Mouse (Mus musculus): ENCODE results near the gene Cpne6.

Cpne6 gene

GRCm38 (mm10) chr14:55497449-55497821 is 12.8 kb upstream of the Cpne6 start:
- DNase-seq (ENCODE audit: low read depth, low spot score), result peak; percentile 78

DNA sequence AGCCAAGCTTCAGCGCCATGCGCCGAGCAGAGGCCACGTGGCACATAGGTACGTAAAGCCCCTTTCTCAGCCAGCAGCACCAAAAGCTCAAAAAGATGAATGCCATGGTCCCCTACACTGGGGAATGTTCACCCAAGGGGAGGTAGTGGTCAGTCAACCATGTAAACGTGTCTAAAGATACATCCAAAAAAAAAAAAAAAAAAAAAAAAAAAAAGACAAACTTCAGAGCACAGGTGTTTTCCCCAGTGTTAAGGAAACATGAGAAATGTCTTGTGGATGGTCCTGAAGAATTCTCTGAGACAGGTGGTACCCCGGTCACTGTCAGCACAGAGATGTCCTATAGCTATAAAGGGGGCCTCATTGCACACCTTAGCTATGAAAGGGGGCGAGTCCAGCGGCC is 4.6 kb upstream of the Cpne6 start:
- DNase-seq (ENCODE audit: low read depth, low spot score), result no peak

- DNase-seq (ENCODE audit: low read depth, low spot score), result no peak
Measured at GRCm38 (mm10) chr14:55507801-55508200, 2.4 kb upstream of the Cpne6 start.

- DNase-seq (ENCODE audit: low read depth, low spot score), result no peak
Measured at GRCm38 (mm10) chr14:55509540-55509939, 705 bp upstream of the Cpne6 start.

- no peak for DNase-seq (ENCODE audit: low read depth, low spot score)
Measured at GRCm38 (mm10) chr14:55511037-55511436, 792 bp downstream of the Cpne6 start.

GRCm38 (mm10) chr14:55513927-55514326 is 3.7 kb downstream of the Cpne6 start:
- DNase-seq (ENCODE audit: low read depth, low spot score), result no peak

DNA sequence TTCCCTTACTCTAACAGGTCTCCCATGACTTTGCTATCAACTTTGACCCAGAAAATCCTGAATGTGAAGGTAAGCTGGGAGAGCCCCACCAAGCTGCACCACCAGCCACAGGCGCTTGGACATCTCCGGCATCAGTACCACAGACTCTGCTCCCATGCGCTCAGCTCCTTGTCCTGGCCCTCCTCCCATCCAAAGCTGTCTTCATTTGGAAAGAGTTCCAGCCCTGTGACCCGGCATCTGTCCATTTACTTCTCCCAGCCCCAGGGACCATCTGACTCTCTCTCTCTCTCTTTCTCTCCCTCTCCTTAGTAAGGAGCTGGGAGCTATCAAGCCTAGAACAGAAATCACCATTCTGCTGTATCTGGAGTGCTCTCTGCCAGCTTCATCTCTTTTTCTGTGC is 5.6 kb downstream of the Cpne6 start:
- no peak for DNase-seq (ENCODE audit: low read depth, low spot score)

- DNase-seq (ENCODE audit: low read depth, low spot score), result no peak
Measured at GRCm38 (mm10) chr14:55518897-55519296, 8.7 kb downstream of the Cpne6 start.

- DNase-seq (ENCODE audit: low read depth, low spot score), result no peak
Measured at GRCm38 (mm10) chr14:55519604-55520003, 9.4 kb downstream of the Cpne6 start.

- peak; percentile 82 for DNase-seq (ENCODE audit: low read depth, low spot score)
Measured at GRCm38 (mm10) chr14:55520451-55521361, 10.5 kb downstream of the Cpne6 start.

DNA sequence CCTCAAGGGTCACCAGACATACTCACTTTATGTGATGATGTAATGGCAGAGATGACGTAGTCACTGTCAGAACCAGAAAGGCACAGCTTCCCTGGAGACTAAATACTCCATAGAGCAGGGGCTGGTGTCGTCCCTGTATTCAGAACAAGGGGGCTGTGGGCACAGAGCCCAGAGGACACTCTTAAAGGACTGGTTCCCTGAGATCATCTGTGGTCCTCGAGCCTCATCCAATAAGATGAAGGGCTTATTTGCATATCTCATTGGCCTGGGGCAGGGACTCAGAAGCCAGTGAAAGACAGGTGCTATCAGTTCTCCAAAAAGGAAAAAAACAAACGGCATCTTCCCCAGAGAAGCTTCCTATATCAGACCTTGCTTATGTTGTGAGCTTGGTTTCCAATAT is 13.8 kb downstream of the Cpne6 start:
- DNase-seq (ENCODE audit: low read depth, low spot score), result peak; percentile 63

- peak; percentile 79 for DNase-seq (ENCODE audit: low read depth, low spot score)
Measured at GRCm38 (mm10) chr14:55524785-55525184, 14.5 kb downstream of the Cpne6 start, which contains the start of gene Nrl. Gene Nrl (minus strand): TSS chr14:55524981.

DNA sequence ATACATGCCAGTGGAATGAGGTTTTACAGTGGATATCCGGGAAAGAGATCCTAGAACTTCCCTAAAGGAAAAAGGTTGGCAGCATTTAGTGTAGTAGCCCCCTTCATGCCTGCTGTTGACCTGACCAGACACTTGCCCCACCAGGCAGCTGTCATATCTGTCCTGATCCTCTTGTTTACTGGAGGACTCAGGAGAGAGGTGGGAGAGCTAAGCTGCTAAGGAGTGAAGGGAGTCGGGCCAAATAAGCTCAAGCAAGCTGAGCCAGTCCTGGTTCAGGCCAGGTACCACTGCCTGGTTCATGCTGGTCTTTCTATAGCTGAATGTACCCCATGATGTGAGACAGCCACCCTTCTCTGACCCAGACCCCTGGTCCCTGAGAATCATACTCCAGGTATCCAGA is 16.4 kb downstream of the Cpne6 start:
- peak; percentile 58 for DNase-seq (ENCODE audit: low read depth, low spot score)

DNA sequence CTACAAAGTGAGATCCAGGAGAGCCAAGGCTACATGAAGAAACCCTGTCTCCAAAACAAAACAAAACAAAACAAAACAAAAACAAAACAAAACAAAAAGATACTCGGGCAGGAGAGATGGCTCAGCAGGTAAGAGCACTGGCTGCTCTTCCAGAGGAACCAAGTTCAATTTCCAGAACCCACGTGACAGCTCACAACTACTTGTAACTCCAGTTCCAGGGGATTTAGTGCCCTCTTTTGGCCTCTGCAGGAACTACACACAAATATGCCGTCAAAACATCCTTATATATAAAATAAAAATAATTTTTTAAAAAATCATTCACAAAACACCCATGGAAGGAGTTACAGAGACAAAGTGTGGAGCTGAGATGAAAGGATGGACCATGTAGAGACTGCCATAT is 17.7 kb downstream of the Cpne6 start:
- DNase-seq (ENCODE audit: low read depth, low spot score), result no peak

DNA sequence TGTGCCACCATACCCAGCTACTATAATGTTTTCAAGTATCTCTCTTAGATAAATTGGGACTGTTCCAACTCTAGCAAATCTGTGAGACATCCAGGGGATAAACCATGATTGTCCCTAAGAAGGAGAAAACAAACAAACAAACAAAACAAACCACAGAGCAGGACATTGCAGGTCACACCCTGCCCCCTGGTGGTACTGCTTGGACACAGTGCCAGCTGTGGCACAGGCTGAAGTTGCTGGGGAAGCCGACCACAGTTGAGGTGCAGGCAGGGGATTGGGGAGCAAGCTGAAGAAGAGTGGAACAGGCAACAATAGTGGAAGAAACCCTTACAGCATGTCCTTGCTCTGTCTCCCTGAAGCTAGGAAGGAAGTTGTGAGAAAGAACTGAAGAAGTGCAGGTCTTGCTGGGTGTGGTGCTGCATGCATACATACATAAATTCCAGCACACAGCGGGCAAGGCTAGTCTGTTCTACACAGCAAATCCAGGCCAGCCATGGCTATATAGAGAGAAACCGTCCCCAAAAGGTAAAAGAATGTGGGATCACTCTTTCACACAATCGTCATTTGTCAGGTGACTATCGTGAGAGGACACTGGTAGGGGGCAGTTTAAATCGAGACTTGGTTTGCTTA is 26.0 kb downstream of the Cpne6 start:
- DNase-seq (ENCODE audit: low read depth, low spot score), result no peak

DNA sequence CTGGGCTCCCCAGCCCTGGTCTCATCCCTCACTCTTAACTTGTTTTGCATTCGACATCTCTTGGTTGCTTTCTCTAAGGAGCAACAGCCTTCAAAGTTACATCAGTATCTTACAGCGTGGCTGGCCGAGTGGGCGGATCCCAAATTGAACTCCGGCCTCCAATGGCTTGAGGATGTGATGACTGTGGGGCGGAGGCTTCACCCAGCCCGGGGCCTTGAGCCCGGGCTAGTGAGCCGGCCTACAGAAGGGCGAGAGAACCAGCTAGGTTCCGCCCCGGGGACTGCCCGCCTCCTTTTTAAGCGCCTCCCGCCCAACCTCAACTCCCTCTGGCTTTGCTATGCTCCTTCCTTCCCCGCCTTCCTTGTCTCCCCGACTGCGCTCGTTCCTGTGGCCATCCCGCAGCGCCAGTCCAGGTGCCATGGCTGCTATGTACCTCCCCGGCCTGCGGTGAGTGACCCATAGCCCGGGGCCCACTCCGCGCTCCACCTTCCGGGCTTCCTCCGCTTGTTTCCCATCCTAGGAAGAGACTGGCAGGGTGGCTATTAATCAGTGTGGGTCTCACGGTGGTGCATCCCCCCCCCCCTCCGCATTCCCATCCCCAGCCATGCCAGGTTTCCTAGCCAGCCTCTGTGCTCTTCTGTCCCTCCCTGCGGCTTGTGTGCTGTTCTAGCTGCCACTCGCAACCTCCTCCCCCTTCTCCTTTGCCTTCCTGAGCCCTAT is 30.0 kb downstream of the Cpne6 start, which contains the start of gene Pck2:
Pck2 (plus strand) TSS at position 200 of the 720 bp plus-strand sequence.
- DNase-seq (ENCODE audit: low read depth, low spot score), result no peak

GRCm38 (mm10) chr14:55540787-55541321 is 30.6 kb downstream of the Cpne6 start:
- peak; percentile 61 for DNase-seq (ENCODE audit: low read depth, low spot score)

GRCm38 (mm10) chr14:55542268-55542667 is 32.0 kb downstream of the Cpne6 start:
- DNase-seq (ENCODE audit: low read depth, low spot score), result no peak

- no peak for DNase-seq (ENCODE audit: low read depth, low spot score)
Measured at GRCm38 (mm10) chr14:55544334-55544733, 34.1 kb downstream of the Cpne6 start.

GRCm38 (mm10) chr14:55550191-55550590 is 39.9 kb downstream of the Cpne6 start:
- no peak for DNase-seq (ENCODE audit: low read depth, low spot score)

DNA sequence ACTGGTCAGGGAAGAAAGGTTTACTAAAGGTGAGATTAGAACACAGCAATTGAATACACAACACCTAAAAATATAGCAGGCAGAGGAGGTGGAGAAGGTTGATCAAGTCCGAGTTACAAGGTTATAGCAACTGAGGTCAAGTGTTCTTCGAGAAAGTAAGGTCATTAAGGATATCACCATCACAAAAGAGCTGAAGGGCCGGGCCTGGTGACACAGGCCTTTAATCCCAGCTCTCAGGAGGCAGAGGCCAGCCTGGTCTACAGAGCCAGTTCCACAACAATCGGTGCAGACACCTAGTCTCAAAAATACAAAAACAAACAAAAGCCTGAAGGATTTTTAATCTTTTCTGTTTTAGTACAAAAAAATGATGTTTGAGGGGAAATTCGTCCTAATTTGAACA is 41.1 kb downstream of the Cpne6 start:
- DNase-seq (ENCODE audit: low read depth, low spot score), result no peak

DNA sequence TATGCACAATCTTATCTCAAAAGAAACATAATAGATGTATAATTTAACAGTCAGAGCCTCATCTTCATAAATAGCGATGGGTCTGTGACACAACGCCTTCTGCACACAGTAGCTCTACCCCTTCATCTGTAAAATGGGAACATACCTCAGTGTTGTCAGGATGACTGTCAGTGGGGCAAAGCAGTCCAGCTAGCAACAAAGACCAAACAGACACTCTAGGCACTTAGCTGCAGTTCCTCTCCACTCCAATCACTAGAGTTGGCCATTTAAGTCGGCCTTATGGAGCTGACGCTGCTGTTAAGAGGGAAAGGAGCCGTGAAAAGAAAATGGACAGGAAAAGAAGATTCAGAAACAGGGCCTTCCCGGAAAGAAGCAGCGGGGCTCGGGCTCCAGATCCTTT is 41.5 kb downstream of the Cpne6 start:
- DNase-seq (ENCODE audit: low read depth, low spot score), result no peak

All from retina, postnatal 7 days (tissue).